Mouse (Mus musculus) megakaryocyte, embryonic 14.5 days (primary cell): Measurements from ENCODE around the gene Ttc25.

ENCODE experiments used
- FLI1 ChIP-seq: IDR thresholded peaks from 2 replicates; pipeline ENCODE4 v1.6.1; 2012; ENCODE audit warnings: low read length, inconsistent platforms, mixed read lengths
- GATA1 ChIP-seq: IDR thresholded peaks from 3 replicates; pipeline ENCODE4 v1.6.1; 2012; ENCODE audit warnings: mixed read lengths, low read length, inconsistent platforms, borderline replicate concordance

DNA sequence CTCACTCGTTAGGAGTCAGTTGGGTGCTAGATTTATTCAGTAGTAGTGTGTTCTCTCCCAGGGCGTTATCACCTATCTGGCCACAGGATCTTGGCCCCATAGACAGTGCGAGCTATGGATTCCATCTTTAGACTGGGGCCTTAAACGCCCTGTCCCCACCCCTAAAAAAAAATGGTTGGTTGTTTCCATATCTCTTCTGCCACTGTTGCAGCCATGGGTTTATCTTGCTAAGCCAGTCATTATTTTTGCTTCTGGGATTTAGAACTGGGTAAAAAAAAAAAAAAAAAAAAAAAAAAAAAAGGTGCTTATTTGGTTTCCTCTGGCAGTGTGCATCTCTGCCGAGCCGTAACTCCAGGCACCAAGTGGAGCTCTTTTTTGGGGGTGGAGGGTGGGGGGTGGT, 19.3 kb downstream of the Ttc25 start:
- TF ChIP-seq FLI1 (no peak), GATA1 (no peak)
